Mouse (Mus musculus) embryonic facial prominence, embryonic 11.5 days (tissue): ENCODE data around the gene Eif2b5. TPM values are rescaled to one million over a fixed set of nuclear protein-coding genes. Genes with fewer than 3 reads are reported as not detected.
A peak's percentile ranks its signal among the peaks of the same experiment; 100 is the strongest.
"Not testable (repeated sequence)": the region's sequence is repeated elsewhere in the genome, so short reads cannot be mapped to it uniquely, and the experiment has no call there.

ENCODE experiments used
- ATAC-seq: fragments of 200-750 bp; cut with Nextera tagmentation; replicated peaks from 2 replicates; pipeline ENCODE4 v1.8.0; 2017; ENCODE audit warnings: low read depth; ENCODE audit not compliant: insufficient number of reproducible peaks, low FRiP score, low TSS enrichment
- DNase-seq: peaks from one replicate; pipeline ENCODE4 v3.0.0-alpha.2; 2015; ENCODE audit warnings: low spot score
- H3K27ac ChIP-seq: fragments of 300-500 bp; sonication (generic); replicated peaks from 2 replicates; pipeline ENCODE4 v1.5.1; 2014; ENCODE audit warnings: mild to moderate bottlenecking, low read depth, low read length, control low read depth
- H3K27me3 ChIP-seq: fragments of 300-500 bp; sonication (generic); 2 replicates; pipeline ENCODE4 v1.6.1; 2014; ENCODE audit warnings: mild to moderate bottlenecking, low read length, moderate library complexity, mixed read lengths; ENCODE audit not compliant: control insufficient read depth, insufficient read depth
- H3K36me3 ChIP-seq: fragments of 300-500 bp; sonication (generic); replicated peaks from 2 replicates; pipeline ENCODE4 v1.6.1; 2014; ENCODE audit warnings: low read depth, mild to moderate bottlenecking, low read length, moderate library complexity, mixed read lengths; ENCODE audit not compliant: control insufficient read depth, insufficient read depth
- H3K4me1 ChIP-seq: fragments of 300-500 bp; sonication (generic); 2 replicates; pipeline ENCODE4 v1.6.1; 2014; ENCODE audit warnings: low read length, mixed read lengths; ENCODE audit not compliant: control insufficient read depth, insufficient read depth
- H3K4me2 ChIP-seq: fragments of 300-500 bp; sonication (generic); 2 replicates; pipeline ENCODE4 v1.6.1; 2014; ENCODE audit warnings: low read depth, mild to moderate bottlenecking, control low read depth, low read length, moderate library complexity
- H3K4me3 ChIP-seq: fragments of 300-500 bp; sonication (generic); 2 replicates; pipeline ENCODE4 v1.5.1; 2014; ENCODE audit warnings: low read depth, low read length, control low read depth
- H3K9ac ChIP-seq: fragments of 300-500 bp; sonication (generic); replicated peaks from 2 replicates; pipeline ENCODE4 v1.6.1; 2014; ENCODE audit warnings: mild to moderate bottlenecking, control low read depth, low read length
- H3K9me3 ChIP-seq: fragments of 300-500 bp; sonication (generic); replicated peaks from 2 replicates; pipeline ENCODE4 v1.6.1; 2016; ENCODE audit warnings: mild to moderate bottlenecking, low read length, inconsistent platforms, mixed read lengths; ENCODE audit not compliant: control insufficient read depth
- WGBS: fragments of 180-500 bp; shearing (Covaris S2); extraction: QIAGEN DNeasy Blood & Tissue Kit; methylation state at CpG from one replicate; pipeline ENCODE4 v1.1.7; 2014; 5-methylcytosine and 5-hydroxymethylcytosine counted together
- polyA plus RNA-seq: library from polyadenylated mRNA; unstranded; fragments of >200 nt; fragmentation: Nextera tagmentation; extraction: Ambion mirVana; gene quantifications from 2 replicates; pipeline ENCODE4 v1.2.1, GENCODE M21; 2014

Eif2b5 gene
- polyA plus RNA-seq, 1 experiment from 2014 or later, result 144 TPM

DNA sequence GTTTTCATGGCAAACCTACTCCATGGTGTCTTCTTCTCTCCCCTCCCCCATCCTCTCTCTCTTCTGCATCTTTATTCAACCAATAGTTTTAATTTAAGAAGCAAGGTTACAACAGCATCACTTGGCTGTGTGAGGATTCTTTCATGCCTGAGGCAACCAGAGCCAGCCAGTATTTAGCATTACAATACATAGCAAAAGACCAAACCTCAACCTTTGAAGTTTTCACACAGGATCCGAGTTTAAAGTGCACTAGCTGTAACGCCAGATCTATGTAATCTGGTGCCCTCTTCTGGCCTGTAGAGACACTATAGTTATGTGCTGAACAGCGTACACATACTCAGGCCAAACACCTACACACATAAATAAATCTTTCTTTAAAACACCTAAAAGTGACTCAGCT is 18.5 kb upstream of the Eif2b5 start:
- Histone ChIP-seq H3K4me1 (no peaks in the 10 kb centered on the region), H3K36me3 (no peaks in the 10 kb centered on the region), H3K4me2 (no peak overlapping the region), H3K27ac (no peak overlapping the region), H3K27me3 (no peaks in the 10 kb centered on the region), H3K9me3 (no peaks in the 10 kb centered on the region), H3K9ac (no peak overlapping the region), H3K4me3 (no peak overlapping the region)
- DNase-seq, result peak; percentile 32
- no peak for ATAC-seq
- WGBS, result 35% methylated on average over 3 of the region's 3 CpGs

DNA sequence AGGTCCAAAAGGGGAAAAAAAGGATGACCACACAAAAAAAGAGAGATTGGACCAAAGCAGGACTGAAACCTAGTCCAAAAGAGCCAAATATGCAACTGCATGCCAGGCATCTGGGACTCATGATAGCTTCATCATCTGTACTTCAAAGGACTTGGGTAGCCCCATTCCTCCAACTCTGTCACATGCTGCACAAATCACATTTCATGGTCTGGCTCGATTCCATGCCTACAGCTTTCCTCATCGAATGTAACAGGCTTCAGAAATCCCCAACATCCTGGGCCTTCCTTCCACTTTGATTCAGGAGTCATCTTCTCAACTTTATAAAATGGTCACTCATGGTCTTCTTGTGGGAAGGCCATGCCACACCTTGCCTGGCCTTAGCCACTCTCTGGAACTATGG is 16.9 kb upstream of the Eif2b5 start:
- Histone ChIP-seq H3K4me2 (no peak overlapping the region), H3K4me3 (no peak overlapping the region), H3K27ac (no peak overlapping the region), H3K4me1 (no peaks in the 10 kb centered on the region), H3K36me3 (no peaks in the 10 kb centered on the region), H3K27me3 (no peaks in the 10 kb centered on the region), H3K9me3 (no peaks in the 10 kb centered on the region), H3K9ac (no peak overlapping the region)
- DNase-seq, result peak; percentile 8
- 59% methylated on average over 2 of the region's 2 CpGs for WGBS
- ATAC-seq, result no peak

- H3K27me3 ChIP-seq, H3K9ac ChIP-seq, H3K36me3 ChIP-seq, H3K4me2 ChIP-seq, ATAC-seq, H3K9me3 ChIP-seq, H3K4me3 ChIP-seq, DNase-seq, H3K27ac ChIP-seq, H3K4me1 ChIP-seq: not testable (repeated sequence)
- WGBS, result 89% methylated on average over 6 of the region's 7 CpGs
Measured at GRCm38 (mm10) chr16:20483716-20484115, 14.9 kb upstream of the Eif2b5 start.

- no peak overlapping the region for H3K4me3 ChIP-seq
- H3K9me3 ChIP-seq, result no peaks in the 10 kb centered on the region
- no peak overlapping the region for H3K27ac ChIP-seq
- no peaks in the 10 kb centered on the region for H3K36me3 ChIP-seq
- H3K27me3 ChIP-seq, result no peaks in the 10 kb centered on the region
- DNase-seq (no peak), ATAC-seq (no peak)
- no peak overlapping the region for H3K4me2 ChIP-seq
- no peaks in the 10 kb centered on the region for H3K4me1 ChIP-seq
- H3K9ac ChIP-seq, result no peak overlapping the region
- WGBS, result 41% methylated on average over 4 of the region's 4 CpGs
Measured at GRCm38 (mm10) chr16:20485061-20485460, 13.6 kb upstream of the Eif2b5 start.

DNA sequence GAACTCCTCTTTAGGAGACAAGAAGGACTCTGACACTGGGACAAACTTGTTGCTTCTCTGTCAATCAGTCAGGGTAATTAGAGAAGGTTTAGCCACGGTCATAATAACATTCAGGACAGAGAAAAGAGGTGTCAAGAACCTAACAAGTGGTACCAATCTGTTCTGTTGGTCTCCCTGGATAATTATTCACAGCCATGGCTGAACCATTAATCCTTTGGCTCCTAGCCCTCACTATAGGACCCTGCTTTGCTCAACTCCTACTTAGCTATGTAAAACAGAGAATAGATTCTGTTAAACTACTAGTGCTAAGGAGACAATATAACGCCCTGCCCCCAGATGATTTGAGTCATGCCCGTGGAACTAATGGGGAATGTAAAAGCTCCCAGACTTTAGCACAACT is 12.6 kb upstream of the Eif2b5 start:
- Histone ChIP-seq H3K27ac (no peak overlapping the region), H3K9ac (no peak overlapping the region), H3K9me3 (no peaks in the 10 kb centered on the region), H3K36me3 (no peaks in the 10 kb centered on the region), H3K27me3 (no peaks in the 10 kb centered on the region), H3K4me2 (no peak overlapping the region), H3K4me3 (no peak overlapping the region), H3K4me1 (no peaks in the 10 kb centered on the region)
- no peak for ATAC-seq
- 69% methylated on average over 3 of the region's 3 CpGs for WGBS
- no peak for DNase-seq

DNA sequence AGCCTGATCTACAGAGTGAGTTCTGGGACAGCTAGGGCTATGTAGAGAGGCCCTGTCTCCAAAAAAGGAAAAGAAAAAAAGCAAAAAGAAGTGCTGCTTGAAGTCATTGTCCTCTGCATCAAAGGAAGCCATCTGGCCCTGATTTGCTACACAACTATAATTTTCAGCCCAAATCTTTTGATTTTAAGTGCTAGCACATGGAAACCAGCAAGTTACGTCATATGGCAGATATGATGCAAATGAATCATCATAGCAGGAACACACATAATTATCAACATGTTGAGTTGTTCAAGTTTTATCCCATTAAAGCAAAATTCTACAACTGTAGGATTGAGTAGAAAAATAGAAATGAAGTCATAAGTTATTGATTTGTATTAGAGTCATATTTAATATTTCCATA is 10.5 kb upstream of the Eif2b5 start:
- no peaks in the 10 kb centered on the region for H3K4me1 ChIP-seq
- no peak for ATAC-seq
- H3K4me2 ChIP-seq, result no peak overlapping the region
- no peaks in the 10 kb centered on the region for H3K27me3 ChIP-seq
- WGBS, result 78% methylated on average over 1 of the region's 1 CpGs
- no peak overlapping the region for H3K27ac ChIP-seq
- no peaks in the 10 kb centered on the region for H3K9me3 ChIP-seq
- peak; percentile 9 for DNase-seq
- H3K36me3 ChIP-seq, result no peaks in the 10 kb centered on the region
- H3K9ac ChIP-seq, result no peak overlapping the region
- H3K4me3 ChIP-seq, result no peak overlapping the region

DNA sequence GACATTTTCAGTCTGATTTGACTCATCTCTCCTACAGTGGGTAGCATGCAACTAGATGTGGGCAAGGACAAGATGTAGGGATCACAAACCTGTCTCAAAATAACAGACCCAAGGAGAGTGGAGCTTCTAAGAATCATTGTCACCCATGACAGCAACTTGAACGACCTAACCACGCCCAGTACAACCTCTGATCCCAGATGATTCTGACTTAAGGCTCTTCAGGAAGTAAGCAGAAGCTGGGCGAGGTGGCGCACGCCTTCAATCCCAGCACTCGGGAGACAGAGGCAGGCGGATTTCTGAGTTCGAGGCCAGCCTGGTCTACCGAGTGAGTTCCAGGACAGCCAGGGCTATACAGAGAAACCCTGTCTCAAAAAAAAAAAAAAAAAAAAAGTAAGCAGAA is 9.9 kb upstream of the Eif2b5 start:
- DNase-seq, H3K27ac ChIP-seq, ATAC-seq, H3K9me3 ChIP-seq, H3K4me3 ChIP-seq, H3K4me1 ChIP-seq, H3K36me3 ChIP-seq, H3K9ac ChIP-seq, H3K4me2 ChIP-seq, H3K27me3 ChIP-seq: not testable (repeated sequence)
- 88% methylated on average over 9 of the region's 9 CpGs for whole genome bisulfite sequencing

DNA sequence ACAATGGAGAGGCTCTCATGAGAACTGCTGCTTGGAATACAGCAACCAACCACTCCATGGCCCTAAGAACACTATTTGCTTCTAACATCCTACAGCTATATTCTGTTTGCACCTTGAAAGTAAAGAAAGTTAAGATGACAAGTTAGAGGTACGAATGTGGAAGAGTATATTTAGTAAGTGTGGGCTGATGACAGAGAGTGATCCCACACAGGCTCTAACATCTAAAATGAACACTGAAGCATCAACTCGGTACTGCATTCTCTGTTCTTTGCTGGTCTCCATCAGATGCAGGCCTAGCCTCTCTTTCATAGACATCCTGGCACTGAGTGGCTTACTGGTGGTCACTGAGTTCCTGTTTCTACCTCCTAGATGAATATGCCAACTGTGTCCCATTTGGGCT is 9.4 kb upstream of the Eif2b5 start:
- Histone ChIP-seq H3K9ac (no peak overlapping the region), H3K27me3 (no peaks in the 10 kb centered on the region), H3K4me3 (no peak overlapping the region), H3K9me3 (no peaks in the 10 kb centered on the region), H3K4me1 (no peaks in the 10 kb centered on the region), H3K36me3 (no peaks in the 10 kb centered on the region), H3K4me2 (no peak overlapping the region), H3K27ac (no peak overlapping the region)
- DNase-seq, result no peak
- no peak for ATAC-seq
- 83% methylated on average over 2 of the region's 2 CpGs for WGBS
